Mouse (Mus musculus): ENCODE measurements around the gene Asic2.

Gene Asic2

DNA sequence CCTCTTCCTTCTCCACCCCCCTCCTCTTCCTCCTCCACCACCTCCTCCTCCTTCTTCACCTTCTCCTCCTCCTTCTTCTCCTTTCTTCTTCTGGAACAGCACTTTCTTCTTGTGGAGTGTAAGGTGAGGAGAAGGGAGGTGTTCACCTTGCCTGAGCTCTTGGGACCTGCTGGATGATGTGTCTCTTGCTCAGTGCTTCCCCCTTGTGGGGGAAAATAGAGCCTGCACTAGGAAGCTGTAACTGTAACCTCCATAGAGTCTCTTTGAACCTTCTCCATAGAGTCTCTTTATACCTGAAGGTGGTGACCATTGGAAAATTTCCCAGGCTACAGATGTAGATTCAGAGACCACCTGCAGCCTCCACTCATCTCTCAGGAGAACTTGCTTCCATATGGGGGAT lies 1050.6 kb downstream of the Asic2 start:
- CTCF ChIA-PET, result interaction anchor here (0.5 to 3.5 kb wide), 45 partner anchors 9 to 1667 kb away, joined by 3 to 23 read pairs (median 3); no protein-coding TSS in a partner anchor
- POLR2A ChIA-PET, result interaction anchor here in 2 of 4 experiments (0.5 to 0.9 kb wide), 6 partner anchors 218 to 992 kb away, joined by 3 to 6 read pairs (median 5); no protein-coding TSS in a partner anchor

DNA sequence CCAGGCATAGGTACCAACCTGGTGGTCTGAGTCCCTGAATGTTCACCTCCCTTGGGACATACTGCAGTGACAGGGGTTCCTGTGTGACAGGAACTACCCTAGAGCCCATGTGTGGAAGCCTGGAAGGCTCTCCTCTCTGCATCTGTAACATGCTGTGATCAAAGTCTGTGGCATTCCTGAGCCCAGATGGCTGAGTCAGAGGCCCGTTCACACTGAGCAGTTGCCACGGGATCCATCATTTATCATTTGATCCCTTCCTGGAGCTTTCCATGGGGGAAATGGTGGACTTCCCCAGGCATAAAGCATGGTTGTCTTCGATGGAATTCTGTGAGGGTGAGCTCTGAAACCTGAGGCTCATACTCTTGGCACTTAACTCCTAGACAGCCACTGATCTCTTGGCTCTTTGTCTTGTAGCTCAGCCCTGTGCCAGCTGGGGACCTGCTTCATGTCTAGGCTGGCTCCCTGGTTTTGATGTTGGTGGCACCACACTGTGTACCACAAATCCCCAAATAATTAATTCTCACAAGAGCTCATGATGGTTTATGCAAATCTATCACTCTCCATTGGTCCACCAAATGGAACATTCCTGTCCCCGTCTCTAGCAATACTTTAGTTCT lies 1054.7 kb downstream of the Asic2 start:
- CTCF ChIA-PET, result no interaction called here
- POLR2A ChIA-PET, result no interaction called here

DNA sequence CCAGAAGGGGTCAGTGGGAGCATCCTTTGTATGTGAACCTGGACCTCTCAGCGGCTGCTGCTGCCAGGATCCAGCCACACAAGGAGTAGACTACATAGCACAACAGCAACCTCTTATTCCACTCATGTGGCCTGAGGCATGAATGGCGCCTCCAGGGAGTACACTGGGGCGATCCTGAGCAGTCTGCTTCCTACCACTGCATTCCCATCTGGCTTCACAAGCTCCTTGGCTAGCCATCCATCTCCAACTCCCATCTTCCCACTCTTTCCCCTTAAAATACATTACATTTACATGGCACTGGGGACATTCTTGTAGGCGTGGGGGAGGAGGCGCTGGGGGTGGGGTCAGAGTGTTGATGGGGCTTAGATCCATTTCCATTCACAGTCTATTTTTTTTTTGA lies 1055.5 kb downstream of the Asic2 start:
- CTCF ChIA-PET, result interaction anchor here in 1 of 4 experiments (0.6 kb wide), 1 partner anchor 289 kb away, joined by 5 read pairs; no protein-coding TSS in a partner anchor
- POLR2A ChIA-PET, result no interaction called here

DNA sequence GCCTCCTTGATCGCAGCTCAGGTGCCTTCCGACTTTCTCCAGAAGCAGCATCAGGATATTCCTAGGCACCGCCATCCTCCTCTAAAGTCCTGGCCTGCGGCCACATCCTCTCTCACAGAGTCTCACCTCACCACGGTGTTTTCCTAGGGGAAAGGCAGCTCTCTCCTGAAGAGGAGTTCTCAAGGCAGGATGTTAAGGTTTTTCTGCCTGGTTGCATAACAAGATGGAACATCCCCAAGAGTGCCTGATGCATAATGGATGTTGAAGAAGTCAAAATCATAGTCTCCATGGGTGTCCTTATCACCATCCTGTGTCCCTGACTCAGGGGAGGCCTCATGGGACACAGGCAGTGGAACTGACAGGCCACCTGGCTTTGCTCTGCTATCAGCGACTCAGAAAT lies 1060.4 kb downstream of the Asic2 start:
- ChIA-PET POLR2A (no interaction called here), CTCF (interaction anchor here (0.6 to 4.6 kb wide), 10 partner anchors 9 to 705 kb away, joined by 3 to 23 read pairs (median 4); no protein-coding TSS in a partner anchor)

DNA sequence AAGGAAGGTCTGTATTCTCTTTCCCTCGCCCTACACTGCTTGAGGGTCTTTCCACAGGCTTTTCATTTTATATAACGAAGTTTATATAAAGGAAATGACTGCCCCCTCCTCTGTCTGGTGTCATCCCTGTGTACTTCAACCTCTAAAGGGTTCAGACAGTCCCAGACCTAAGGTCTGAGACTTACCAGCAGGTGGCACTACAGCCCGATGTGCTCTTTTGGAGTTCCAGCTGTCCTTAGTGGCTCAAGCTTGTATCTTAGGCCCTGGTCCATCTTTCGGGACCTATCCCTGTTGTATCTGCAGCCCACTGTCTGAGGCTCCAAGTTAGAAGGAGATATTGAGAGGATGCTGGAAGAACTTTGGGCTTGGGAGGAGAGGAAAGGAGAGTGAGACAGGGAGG lies 1061.8 kb downstream of the Asic2 start:
- ChIA-PET POLR2A (interaction anchor here in 1 of 4 experiments (1.1 to 1.7 kb wide), 2 partner anchors 16 to 280 kb away, joined by 4 read pairs; no protein-coding TSS in a partner anchor), CTCF (interaction anchor here (0.6 to 4.6 kb wide), 28 partner anchors 9 to 707 kb away, joined by 3 to 23 read pairs (median 4); no protein-coding TSS in a partner anchor)

DNA sequence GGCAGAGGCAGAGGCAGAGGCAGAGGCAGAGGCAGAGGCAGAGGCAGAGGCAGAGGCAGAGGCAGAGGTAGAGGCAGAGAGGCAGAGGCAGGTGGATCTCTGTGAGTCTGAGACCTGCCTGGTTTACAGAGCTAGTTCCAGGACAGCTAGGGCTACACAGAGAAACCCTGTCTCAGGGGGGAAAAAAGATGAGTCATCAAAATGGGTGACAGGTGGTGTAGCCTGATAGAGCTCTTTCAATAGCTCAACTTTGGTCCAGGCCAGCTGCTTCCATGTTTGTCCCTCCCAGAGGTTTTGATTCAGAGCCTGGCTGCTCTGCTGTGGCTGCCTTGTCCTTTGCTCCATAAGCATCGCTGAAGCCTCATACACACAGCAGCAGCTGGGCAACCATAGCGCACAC lies 1063.7 kb downstream of the Asic2 start:
- ChIA-PET CTCF (interaction anchor here in 2 of 4 experiments (0.8 to 4.6 kb wide), 2 partner anchors 12 to 248 kb away, joined by 3 to 23 read pairs; no protein-coding TSS in a partner anchor), POLR2A (no interaction called here)

DNA sequence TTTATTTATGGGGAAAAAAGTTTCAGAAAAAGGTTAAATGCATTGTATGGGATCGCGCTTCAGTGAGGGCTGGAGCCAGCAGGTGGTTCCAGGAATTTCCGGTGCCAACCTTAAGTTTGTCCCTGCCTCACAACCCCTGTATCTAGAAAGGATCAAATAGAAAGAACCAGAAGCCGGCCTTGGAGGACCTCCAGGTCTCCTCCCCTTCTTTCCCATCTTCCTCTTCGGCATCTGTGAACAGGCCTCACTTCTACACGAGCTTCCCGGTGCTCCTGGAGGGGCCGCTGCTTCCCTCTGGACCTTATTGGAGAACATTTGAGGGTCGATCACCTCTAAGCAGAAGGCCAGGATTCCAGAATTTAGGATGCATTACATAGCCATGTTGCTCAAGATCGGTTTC lies 1064.8 kb downstream of the Asic2 start:
- ChIA-PET POLR2A (no interaction called here), CTCF (interaction anchor here in 1 of 4 experiments (4.6 kb wide), 1 partner anchor 13 kb away, joined by 23 read pairs; no protein-coding TSS in a partner anchor)

DNA sequence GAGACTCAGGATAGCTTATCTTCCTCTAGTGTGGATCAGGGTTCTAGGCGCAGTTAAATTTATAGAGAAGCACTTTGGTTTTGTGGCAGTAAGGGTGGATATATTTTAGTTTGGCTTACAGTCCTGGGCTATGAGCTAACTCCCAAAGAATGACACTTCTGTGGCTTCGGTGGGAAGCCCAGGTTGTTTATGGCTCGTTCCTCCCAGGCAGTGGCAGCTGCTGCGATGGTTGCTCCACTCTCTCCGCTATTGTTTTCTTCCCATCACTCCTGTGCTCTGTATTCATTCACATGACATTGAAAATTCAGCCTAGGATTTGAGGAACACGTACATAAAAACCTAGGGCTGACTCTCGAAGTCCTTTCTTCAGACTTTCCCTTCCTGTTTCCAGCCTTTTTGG lies 1065.6 kb downstream of the Asic2 start:
- POLR2A ChIA-PET, result no interaction called here
- CTCF ChIA-PET, result no interaction called here

DNA sequence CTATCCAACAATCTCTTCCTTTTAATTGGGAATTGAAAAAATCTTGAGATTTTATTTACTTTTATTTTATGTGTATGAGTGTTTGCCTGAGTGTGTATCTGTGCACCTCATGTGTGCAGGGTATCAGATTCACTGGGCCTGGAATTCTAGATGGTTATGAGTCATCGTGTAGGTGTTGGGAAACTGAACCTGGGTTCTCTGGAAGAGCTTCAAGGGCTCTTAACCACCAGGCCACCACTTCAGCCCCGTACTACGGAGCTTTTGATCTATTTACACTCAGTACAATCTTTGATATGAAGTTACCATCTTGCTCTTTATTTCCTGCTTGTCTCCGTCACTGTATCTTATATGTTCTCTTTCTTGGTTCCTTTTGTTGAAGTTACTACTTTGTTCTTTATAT lies 1067.7 kb downstream of the Asic2 start:
- CTCF ChIA-PET, result no interaction called here

DNA sequence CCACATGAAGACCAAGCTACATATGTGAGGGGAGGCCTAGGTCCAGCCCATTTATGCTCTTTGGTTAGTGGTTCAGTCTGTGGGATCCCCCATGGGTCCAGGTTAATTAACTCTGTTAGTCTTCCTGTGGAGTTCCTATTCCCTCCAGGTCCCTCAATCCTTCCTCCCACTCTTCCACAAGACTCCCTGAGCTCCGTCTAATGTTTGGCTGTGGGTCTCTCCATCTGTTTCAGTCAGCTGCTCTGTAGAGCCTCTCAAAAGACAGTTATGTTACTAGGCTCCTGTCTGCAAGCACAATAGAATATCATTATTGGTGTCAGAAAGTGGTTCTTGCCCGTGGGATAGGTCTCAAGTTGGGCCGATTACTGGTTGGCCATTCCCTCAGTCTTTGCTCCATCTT lies 1072.4 kb downstream of the Asic2 start:
- POLR2A ChIA-PET, result no interaction called here

More for the DNA sequence above, 1067.7 kb downstream of the Asic2 start:
- POLR2A ChIA-PET, result interaction anchor here in 1 of 4 experiments (0.6 kb wide), 1 partner anchor 829 kb away, joined by 3 read pairs; no protein-coding TSS in a partner anchor

DNA sequence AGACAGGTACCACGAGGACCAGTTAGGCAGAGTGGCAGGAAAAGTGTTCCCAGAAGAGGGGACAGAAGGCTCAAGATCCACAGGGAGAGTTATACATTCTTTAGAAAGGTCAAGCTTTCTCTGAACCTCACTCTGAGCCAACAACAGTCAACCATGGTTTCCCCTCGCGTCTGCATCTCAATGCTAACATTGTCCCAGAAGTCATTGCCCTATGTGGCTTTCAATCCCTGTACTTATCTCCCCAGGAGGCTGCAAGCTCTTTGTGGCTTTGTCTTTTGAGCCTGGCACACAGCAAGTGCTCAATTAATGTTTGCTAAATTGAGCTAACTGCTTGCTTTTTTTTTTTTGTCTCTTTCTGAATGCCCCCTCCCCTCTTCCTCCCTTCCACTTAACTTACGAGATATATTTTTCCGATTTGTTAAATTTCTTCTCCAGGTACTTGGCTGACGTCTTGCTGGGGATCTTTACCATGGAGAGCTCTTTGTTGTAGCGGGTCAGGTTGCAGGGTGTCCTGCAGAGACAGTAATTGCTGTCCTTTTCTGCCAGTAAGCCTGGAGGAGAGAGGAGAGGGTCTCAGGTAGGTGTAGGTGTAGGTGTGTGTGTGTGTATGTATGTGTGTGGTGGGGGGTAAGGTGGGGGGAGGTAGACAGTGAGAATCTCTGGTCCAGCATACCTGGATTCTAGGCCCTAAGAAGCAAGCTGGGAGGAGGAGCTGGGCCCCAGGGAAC lies 1078.8 kb downstream of the Asic2 start:
- ChIA-PET CTCF (interaction anchor here (0.5 to 2.8 kb wide), 22 partner anchors 9 to 724 kb away, joined by 3 to 20 read pairs (median 5); no protein-coding TSS in a partner anchor), POLR2A (interaction anchor here in 3 of 4 experiments (0.6 to 2.0 kb wide), 7 partner anchors 17 to 629 kb away, joined by 3 to 6 read pairs (median 4); partner anchors contain the start of gene Myo1d (in 1 of the 3))

More for the DNA sequence above, 1072.4 kb downstream of the Asic2 start:
- CTCF ChIA-PET, result no interaction called here

DNA sequence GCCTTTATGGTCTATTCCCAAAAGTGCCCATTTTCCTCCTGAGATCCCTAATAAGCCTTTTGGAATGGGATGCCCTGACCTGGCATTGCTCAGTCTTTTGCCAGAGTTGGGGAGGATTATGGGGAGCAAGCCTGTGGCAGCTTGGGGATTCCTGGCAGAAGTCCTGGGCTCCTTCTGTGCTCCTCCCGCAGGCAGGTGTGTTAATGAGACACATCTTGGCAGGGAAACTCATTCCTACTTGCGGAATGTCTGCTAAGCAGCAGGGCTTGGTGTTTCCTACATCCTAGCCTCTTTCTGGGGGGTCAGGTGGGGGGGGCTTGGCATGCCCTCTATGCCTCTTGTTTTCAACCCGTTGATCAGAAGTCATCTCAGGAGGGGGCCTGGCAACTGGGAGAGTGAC lies 1081.2 kb downstream of the Asic2 start:
- ChIA-PET POLR2A (no interaction called here), CTCF (interaction anchor here in 2 of 4 experiments (0.7 to 1.5 kb wide), 2 partner anchors 13 kb away, joined by 4 to 6 read pairs; no protein-coding TSS in a partner anchor)

DNA sequence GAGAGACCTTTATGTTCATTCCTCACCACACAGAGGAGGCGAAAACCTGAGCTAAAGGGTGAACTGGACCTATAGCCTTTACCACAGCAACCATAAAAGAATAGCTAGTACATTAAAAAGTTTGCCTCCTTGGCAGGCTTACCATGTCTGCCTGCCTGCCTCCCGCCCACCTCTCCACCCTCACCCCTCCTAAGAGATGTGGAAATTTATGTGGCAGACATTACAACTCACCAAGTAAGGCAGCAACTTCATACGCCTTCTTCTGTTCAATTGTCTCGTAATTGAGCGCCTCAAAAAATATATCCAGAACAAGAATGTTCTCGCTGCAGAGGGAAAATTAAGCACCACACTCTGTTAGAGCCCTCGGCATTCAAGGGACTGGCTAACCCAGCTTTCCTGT lies 1081.9 kb downstream of the Asic2 start:
- CTCF ChIA-PET, result interaction anchor here in 2 of 4 experiments (0.7 to 1.5 kb wide), 2 partner anchors 13 kb away, joined by 4 to 6 read pairs; no protein-coding TSS in a partner anchor

DNA sequence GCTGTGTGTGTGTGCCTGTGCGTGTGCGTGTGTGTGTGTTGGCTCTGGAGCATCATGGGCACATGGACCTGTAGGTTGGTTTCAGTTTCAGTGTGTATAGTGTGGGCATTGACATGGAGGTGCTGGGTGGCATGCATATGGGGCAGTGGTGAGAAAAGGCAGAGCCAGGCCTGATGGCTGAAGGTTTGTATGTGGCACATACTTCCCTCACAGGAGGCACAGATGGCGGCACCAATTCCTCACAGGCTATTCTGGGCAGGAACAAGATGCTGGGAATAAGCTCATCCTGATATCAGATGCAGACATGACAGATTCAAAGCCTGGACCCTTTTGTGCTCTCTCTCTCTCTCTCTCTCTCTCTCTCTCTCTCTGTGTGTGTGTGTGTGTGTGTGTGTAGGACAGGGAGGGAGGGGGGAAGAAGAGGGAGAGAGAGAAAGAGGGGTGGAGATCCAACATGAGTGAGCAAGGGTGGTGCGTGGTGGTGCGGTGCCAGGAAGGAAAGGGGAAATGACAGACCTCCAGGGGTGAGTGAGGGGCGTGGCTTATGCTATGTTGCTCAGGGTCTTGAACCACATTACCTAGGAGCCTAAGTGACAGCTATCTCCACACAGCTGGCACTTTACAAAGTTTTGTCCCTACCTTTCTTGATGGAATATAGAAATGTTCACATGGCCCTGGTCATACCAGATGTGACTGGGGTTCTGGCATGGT lies 1083.6 kb downstream of the Asic2 start:
- POLR2A ChIA-PET, result interaction anchor here in 1 of 4 experiments (0.6 kb wide), 1 partner anchor 10 kb away, joined by 3 read pairs; no protein-coding TSS in a partner anchor
- CTCF ChIA-PET, result interaction anchor here in 1 of 4 experiments (0.6 to 1.1 kb wide), 2 partner anchors 11 to 490 kb away, joined by 3 to 4 read pairs; no protein-coding TSS in a partner anchor

More for the DNA sequence above, 1081.9 kb downstream of the Asic2 start:
- POLR2A ChIA-PET, result no interaction called here

DNA sequence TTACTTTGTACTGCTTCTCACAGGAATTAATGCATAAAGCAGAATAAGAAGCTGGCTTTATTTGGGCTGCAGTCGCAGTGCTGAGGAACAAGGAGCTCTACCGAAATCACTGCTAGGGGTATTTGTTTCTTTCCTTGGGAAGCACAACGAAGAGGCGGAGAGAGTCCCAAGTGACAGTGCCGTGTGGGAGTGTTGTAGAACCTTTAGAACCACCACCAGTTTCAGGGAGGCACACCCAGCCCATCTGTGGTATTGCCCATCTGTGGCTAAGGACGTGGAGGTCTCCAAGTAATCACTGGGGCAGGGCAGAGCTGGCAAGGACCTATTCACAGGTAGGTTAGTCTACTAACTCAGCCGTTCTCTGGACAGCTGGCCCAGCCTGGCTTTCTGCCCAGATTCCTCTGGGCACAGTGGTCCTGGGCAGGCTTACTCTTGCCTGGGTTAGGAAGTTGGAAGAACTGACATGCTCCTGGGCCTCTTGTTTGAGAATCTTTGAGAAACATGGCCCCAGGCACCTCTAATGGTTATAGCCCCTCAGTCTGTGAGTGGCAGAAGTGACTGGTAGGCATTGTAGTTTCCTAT lies 1085.9 kb downstream of the Asic2 start:
- CTCF ChIA-PET, result interaction anchor here in 2 of 4 experiments (0.6 to 1.7 kb wide), 4 partner anchors 9 to 331 kb away, joined by 3 to 8 read pairs (median 4); no protein-coding TSS in a partner anchor
- POLR2A ChIA-PET, result no interaction called here

DNA sequence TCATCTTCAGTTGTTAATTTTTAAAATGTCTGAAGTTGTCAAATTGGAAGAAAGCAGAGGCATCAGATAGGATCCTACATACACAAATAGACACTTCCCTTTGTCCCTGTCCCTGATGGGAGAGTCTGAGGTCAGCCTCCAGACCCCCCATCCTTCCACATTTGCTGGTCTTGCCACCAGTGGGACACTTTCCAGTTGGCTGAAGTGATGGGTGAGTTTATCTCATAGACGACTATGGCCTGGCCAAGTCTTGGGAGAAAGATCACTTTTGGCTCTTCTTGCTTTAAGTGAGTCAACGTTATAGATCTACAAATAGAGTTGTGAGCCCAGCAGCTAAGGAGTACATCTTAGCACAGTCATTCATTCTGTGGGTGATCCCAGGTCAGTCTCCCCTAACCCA lies 1090.2 kb downstream of the Asic2 start:
- POLR2A ChIA-PET, result no interaction called here
- CTCF ChIA-PET, result interaction anchor here in 1 of 4 experiments (0.6 kb wide), 1 partner anchor 263 kb away, joined by 3 read pairs; no protein-coding TSS in a partner anchor

DNA sequence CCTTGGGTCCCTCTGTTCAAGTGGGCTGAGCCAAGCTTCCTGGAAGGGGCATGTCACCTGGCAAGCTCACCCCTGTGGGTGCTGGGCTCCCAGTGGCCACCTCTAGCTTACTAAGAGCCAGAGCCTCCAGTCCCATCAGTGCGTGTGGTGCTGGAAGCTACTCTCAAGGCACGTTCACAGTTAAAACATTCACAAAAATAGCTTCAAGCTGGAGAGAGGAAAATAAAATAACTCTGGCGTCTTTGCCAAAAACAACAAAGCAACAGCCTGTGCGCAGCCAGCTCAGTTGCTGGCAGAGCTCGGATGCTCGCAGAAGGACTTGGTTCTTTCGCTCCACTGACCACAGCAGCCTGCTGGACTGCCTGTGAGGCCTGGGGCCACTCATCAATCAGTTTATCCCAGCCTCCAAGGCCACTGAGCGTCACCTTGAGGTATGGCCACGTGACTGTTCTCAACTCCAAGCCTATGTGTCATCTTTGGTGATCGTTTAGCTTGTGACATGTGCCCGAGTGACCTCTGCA lies 1091.1 kb downstream of the Asic2 start:
- CTCF ChIA-PET, result no interaction called here

More for the DNA sequence above, 1091.1 kb downstream of the Asic2 start:
- POLR2A ChIA-PET, result no interaction called here

All from embryonic stem cell, embryonic (primary cell).